Mouse (Mus musculus) 416B (cell line): ENCODE measurements around the gene Olfr1484.
"Not testable (repeated sequence)": the region's sequence is repeated elsewhere in the genome, so short reads cannot be mapped to it uniquely, and the experiment has no call there.

Experiments
- DNase-seq: peaks from one replicate; pipeline ENCODE4 v3.0.0; 2011; ENCODE audit warnings: low read depth

Olfr1484 gene

GRCm38 (mm10) chr19:13583211-13583610 is at the start of gene Olfr1484:
TSS of gene Olfr1484 (plus strand) at chr19:13583511.
- no peak for DNase-seq

GRCm38 (mm10) chr19:13617075-13617474 is 33.8 kb downstream of the Olfr1484 start, which contains the start of gene Olfr1487:
TSS of gene Olfr1487 (plus strand) at chr19:13617375.
- not testable (repeated sequence) for DNase-seq

- DNase-seq, result no peak
Measured at GRCm38 (mm10) chr19:13631321-13631720, 48.0 kb downstream of the Olfr1484 start, which contains the start of gene Olfr1489. TSS of gene Olfr1489 (plus strand) at chr19:13631621.
